9 mouse cellular contexts compared by ENCODE assay signal in the genomic region with DNA sequence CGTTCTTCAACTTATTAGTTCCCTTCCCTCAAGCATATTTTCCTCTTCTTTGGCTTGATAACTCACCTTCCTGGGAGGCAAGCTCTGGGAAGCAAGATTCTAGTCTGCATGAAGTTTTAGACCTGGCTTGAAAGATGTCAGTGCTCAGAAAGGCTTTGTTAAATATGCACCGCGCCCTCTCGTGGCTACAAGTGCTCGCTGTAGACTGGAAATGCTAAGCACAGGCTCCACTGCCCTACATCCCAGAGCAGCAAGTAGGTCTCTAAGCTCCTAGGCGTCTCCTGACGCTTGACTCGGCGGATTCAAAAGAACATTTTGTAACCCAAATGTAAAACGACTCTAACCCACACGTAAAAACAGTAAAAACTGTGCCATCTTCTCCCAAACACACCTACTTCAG. TPM values are rescaled to one million over a fixed set of nuclear protein-coding genes. Genes with fewer than 3 reads are reported as not detected.
DNase-seq lines count a peak whose midpoint lies in the region; ATAC-seq and TF ChIP-seq lines count a peak whose summit lies in the region.
"Had no signal": no experiment of that assay in that cellular context is flagged by ENCODE, and none has a peak within 500 bp of the region (broad histone marks: within the 10 kb centered on the region; RNA-seq: fewer than 3 reads in every experiment).

No protein-coding gene starts in this region.

- H3K9ac ChIP-seq in kidney, postnatal 0 days (ENCODE audit: low read depth, low read length): no peak overlapping the region
- H3K9ac ChIP-seq: heart, embryonic 13.5 days had no signal

- TF ChIP-seq CTCF in kidney, postnatal 0 days (IDR thresholded peaks at IDR 0.05; ENCODE audit: low read depth): peak; percentile 84
- peak; percentile 36; the same call in 1 of the 2 replicates for TF ChIP-seq CTCF in olfactory bulb, adult 2 months (IDR thresholded peaks at IDR 0.05; ENCODE audit: insufficient read depth, low read depth, low read length)

- H3K27ac ChIP-seq in heart, embryonic 10.5 days: no peak overlapping the region
- no peak overlapping the region for H3K27ac ChIP-seq in kidney, postnatal 0 days
- no peak overlapping the region for H3K27ac ChIP-seq in olfactory bulb, adult 2 months (ENCODE audit: insufficient read depth, low read depth, low read length)
- H3K27ac ChIP-seq: heart, embryonic 13.5 days had no signal

- peak overlapping the region; percentile 46 for H3K4me2 ChIP-seq in kidney, postnatal 0 days (ENCODE audit: low read length)
- H3K4me2 ChIP-seq: heart, embryonic 13.5 days had no signal

- ATAC-seq in kidney, postnatal 0 days (replicated peaks; ENCODE audit: low FRiP score, low read depth): no peak

- peak; percentile 78 for DNase-seq in CD4-positive helper T cell, adult 2 months (ENCODE audit: low read depth, low spot score)
- DNase-seq in adrenal gland, adult 2 months: peak; percentile 66
- DNase-seq in embryo, embryonic 11 days: peak; percentile 90
- peak; percentile 80 for DNase-seq in heart, embryonic 10.5 days (ENCODE audit: low spot score)
- peak; percentile 86 for DNase-seq in kidney, postnatal 0 days (ENCODE audit: low spot score)
- DNase-seq in lung, adult 18-20 months: peak; percentile 29 to 39
- peak; percentile 82 for DNase-seq in thymus, postnatal 0 days (ENCODE audit: low spot score)

- no peak overlapping the region for H3K4me3 ChIP-seq in heart, embryonic 10.5 days
- H3K4me3 ChIP-seq in kidney, postnatal 0 days (replicated peaks; ENCODE audit: low read depth, low read length): 0 out of 2 replicates have a peak overlapping the region, but pooled peaks have one; percentile 7
- H3K4me3 ChIP-seq in olfactory bulb, adult 2 months (ENCODE audit: insufficient read depth, low read depth, low read length): no peak overlapping the region
- H3K4me3 ChIP-seq: heart, embryonic 13.5 days had no signal

- WGBS in heart, embryonic 10.5 days: 5% methylated on average over 11 of the region's 11 CpGs
- WGBS in kidney, postnatal 0 days: 4% methylated on average over 11 of the region's 11 CpGs
- WGBS in olfactory bulb, adult 2 months: 5% methylated on average over 11 of the region's 11 CpGs

- no peaks in the 10 kb centered on the region for H3K4me1 ChIP-seq in heart, embryonic 10.5 days
- no peaks in the 10 kb centered on the region for H3K4me1 ChIP-seq in kidney, postnatal 0 days (replicated peaks; ENCODE audit: insufficient read depth, low read length)
- peaks cover 7% of the 10 kb centered on the region for H3K4me1 ChIP-seq in olfactory bulb, adult 2 months (ENCODE audit: control insufficient read depth, insufficient read depth, low read length)

- no peaks in the 10 kb centered on the region for H3K9me3 ChIP-seq in heart, embryonic 10.5 days
- no peaks in the 10 kb centered on the region for H3K9me3 ChIP-seq in kidney, postnatal 0 days (replicated peaks; ENCODE audit: low read length)
- H3K9me3 ChIP-seq: heart, embryonic 13.5 days had no signal

- H3K27me3 ChIP-seq in heart, embryonic 10.5 days (ENCODE audit: insufficient read depth, poor library complexity, severe bottlenecking): no peaks in the 10 kb centered on the region; the same call in 1 of the 2 replicates
- H3K27me3 ChIP-seq in kidney, postnatal 0 days (ENCODE audit: insufficient read depth, low read length): no peaks in the 10 kb centered on the region

- TF ChIP-seq POLR2A in olfactory bulb, adult 2 months (IDR thresholded peaks at IDR 0.05; ENCODE audit: insufficient read depth, low read depth, low read length): no peak

- no peaks in the 10 kb centered on the region for H3K36me3 ChIP-seq in heart, embryonic 10.5 days
- no peaks in the 10 kb centered on the region for H3K36me3 ChIP-seq in kidney, postnatal 0 days (ENCODE audit: insufficient read depth, low read length)
- H3K36me3 ChIP-seq: heart, embryonic 13.5 days had no signal

RNA-seq across cellular contexts. Expression of gene Art2b, which starts 44.3 kb away (rescaled TPM):
- not detected for total RNA-seq in adrenal gland, adult 2 months (2021)
- polyA plus RNA-seq in adrenal gland, adult 2 months (2012; rRNA removed): 0.06 TPM in 1 of 2 replicates, not detected in the other
- not detected in 2 replicates for polyA plus RNA-seq in heart, embryonic 10.5 days (2016; fragmentation: Nextera tagmentation; extraction: Ambion mirVana)
- polyA plus RNA-seq in kidney, postnatal 0 days (2015; fragmentation: Nextera tagmentation; extraction: Ambion mirVana): not detected in 2 replicates
- not detected in 2 replicates for polyA plus RNA-seq in olfactory bulb, adult 2 months (2012; ENCODE audit: insufficient read depth, insufficient read length, low replicate concordance, missing spikeins)
- 0.22 and 0.30 TPM in 2 replicates for polyA plus RNA-seq in thymus, postnatal 0 days (2015; fragmentation: Nextera tagmentation; extraction: Ambion mirVana)
- polyA plus RNA-seq: heart, embryonic 13.5 days had no signal

Comparison
In these comparisons a context has a peak if more than half of its experiments do, and no peak if none do; other contexts are left out.
1. DNase-seq: peak in every context shown above with its lines; median percentile 90 in embryo, embryonic 11 days; 86 in kidney, postnatal 0 days; 82 in thymus, postnatal 0 days; 80 in heart, embryonic 10.5 days; 78 in CD4-positive helper T cell, adult 2 months; 66 in adrenal gland, adult 2 months; 34 in lung, adult 18-20 months.